Mouse (Mus musculus): ENCODE measurements around the gene Faap20. TPM values are rescaled to one million over a fixed set of nuclear protein-coding genes. Genes with fewer than 3 reads are reported as not detected.
A peak's percentile ranks its signal among the peaks of the same experiment; 100 is the strongest.

Gene Faap20
- total RNA-seq, 2 experiments from 2014 or later, result 24.2 to 24.5 TPM

DNA sequence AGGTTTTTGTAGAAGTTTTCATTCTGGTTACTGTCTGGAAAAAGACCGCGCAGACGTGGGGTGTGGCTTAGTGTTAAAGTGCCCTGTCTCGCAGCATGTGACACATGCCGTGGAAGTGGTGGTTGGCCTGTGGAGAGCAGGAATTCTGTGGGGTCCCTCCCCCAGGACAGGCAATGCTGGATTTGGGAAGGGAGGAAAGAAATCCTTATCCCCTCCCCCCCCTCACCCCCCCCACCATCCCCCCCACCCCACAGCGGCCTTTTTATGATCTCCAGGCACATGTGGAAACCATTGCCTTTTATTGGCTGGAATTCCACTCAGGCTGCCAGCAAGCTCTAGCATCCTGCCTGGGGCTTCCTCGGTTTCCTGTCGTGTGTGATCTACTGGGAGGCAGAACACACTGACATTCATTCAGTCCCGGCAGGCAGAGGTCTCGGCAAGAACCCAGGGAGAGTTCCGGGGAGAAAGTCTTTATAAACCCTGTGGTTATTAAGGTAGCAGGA is 33.5 kb downstream of the Faap20 start:
- no peak for DNase-seq (ENCODE audit: low spot score in 2 of 2)

DNA sequence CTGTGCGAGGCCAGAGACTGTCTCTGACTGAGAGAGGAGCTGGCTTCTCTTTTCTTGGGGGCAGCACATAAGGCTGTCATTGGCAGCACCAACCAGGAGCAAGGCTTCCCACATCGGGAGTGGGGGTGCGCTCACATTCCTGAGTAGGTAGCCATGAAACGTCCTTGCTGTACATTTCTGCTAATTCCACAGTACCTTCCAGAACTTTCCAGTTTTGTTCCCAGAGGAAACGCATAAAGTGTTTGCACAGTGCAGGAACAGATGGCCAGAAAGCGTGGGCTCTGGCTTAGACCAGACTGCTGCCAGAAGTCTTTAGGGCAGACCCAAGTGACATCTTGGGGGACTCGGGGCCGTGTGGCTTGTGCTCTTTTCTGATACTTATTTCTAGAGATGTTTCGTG is 34.0 kb downstream of the Faap20 start:
- no peak for DNase-seq (ENCODE audit: low spot score in 2 of 2)

DNA sequence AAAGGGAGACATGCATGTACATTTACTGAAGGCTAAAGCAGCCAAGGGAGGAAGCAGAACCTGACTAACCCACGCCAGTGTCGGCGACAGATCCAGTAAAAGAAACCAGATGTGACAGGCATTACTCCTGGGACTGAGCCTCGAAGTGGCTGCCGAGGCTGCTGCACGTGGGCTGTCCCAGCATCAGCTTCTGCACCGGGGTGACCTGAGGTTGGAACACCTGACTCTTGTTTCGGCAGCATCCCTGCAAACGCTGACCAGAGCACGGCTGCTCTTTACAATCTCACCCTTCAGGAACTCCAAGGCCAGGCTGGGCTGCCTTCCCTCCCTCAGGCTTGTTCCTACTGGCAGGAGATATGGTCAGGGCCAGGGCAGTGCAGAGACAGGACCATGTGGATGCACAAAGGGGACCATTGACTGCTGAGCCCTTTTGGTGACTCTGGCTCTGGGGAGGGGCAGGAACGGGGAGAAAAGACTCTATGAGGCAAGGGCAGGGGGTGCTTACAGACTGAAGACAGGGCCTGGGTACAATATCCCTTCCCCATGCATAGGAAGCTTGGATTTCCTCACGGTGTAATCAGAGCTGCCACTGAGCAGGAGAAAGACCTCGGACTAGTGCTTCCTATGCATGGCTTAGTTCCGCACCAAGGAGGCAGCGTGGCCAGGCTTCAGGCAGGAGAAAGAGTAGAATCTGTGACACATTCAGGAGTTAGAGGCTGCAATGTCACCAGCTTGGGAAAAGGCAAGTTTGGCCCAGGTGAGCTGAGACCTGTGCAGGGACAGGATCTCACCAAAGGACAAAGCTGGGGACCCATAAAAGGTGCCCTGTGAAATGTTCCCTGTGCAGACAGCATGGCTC is 35.1 kb downstream of the Faap20 start:
- DNase-seq (ENCODE audit: low spot score in 2 of 2), result no peak

DNA sequence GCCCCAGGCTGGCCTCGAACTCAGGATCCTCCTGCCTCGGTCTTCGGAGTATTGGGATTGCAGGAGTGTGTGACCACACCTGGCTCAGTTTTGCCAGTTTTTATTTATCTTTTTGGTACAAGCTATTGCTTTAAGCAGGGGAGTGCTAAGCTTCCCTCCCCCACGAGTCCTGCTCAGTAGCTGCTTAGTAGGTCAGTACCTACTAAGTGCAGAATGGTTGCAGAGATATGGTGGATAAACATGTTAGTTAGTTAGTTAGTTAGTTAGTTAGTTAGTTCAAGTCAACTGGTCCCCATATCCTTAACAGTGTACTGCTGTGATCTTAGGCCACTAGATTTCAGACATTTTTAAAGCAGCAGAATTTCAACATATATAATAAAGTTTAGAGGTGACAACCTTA is 36.5 kb downstream of the Faap20 start:
- DNase-seq (ENCODE audit: low spot score in 2 of 2), result no peak

DNA sequence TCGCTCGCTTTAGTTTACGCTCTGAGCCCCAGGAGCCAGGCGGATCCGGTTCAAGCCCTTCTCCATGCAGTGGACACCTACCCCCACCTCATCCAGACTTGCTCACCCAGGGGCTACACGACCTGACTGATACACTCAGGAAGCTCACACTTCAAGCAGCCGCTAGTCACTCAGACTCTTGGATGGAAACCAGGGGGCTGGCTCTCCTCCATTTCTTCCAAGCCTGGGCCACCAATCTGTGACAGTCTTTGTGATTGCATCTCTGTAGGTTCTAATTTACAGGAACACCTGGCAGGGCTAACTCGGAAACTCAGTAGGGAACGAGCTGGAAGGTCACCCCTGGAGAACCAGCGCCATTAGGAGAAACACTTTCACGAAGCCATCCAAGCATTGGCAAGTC is 38.1 kb downstream of the Faap20 start:
- no peak for DNase-seq (ENCODE audit: low spot score in 2 of 2)

DNA sequence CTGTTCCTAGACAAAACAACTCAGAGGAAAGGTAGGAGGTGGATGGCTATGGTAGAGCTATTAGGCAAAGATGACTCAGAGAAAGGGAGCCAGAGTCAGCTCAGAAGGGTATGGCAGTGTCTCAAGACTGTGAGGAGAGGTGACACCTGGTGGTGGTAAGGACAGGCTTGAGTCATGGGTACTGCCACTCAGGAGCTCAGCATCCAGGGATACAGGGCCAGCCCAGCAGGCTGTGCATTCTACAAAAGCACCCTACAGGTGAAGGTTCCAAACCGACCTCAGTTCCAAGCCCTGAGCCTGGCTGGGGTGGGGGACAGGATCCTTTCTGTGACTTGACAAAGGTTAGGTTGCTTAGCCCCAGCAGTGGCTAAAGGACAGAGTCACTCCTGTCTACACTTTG is 39.0 kb downstream of the Faap20 start:
- no peak for DNase-seq (ENCODE audit: low spot score in 2 of 2)

DNA sequence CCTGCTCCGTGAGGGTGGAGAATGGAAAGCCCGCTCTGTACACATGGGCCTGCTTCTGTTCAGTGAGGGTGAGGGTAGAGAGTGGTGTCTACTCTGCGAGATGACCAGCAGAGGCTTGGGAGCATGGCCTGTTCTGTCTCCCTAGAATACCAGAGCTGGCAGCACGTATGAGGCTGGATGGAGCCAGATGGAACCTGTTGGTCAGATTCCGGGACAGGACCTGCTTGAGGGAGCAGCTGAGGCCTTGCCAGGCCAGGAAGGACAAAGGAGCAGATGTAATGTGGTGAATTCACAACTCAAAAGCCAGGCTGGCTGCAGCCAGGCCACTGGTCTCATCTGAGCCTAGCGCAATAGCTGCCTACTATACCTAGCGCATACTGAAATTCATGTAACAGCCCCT is 40.4 kb downstream of the Faap20 start:
- no peak for DNase-seq (ENCODE audit: low spot score in 2 of 2)

DNA sequence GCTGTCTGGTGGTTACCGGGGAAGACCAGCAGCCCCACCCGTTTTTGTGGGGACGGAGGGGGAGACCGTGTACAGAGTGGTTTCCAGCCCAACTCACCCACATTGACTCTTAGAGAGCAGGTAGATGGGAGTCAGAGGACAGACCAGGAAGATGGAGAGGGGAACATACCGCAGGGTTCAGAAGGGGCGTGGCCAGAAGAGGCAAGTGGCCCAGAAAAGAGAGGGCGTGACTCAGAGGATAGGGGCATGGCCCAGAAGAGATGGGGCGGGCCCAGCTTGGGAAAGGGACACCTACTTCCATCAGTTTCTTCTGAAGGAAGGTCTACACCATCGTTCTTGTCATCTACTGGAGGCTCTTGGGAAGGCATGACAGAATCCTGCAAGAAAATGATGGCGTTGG is 43.3 kb downstream of the Faap20 start:
- DNase-seq (ENCODE audit: low spot score in 2 of 2), result no peak

DNA sequence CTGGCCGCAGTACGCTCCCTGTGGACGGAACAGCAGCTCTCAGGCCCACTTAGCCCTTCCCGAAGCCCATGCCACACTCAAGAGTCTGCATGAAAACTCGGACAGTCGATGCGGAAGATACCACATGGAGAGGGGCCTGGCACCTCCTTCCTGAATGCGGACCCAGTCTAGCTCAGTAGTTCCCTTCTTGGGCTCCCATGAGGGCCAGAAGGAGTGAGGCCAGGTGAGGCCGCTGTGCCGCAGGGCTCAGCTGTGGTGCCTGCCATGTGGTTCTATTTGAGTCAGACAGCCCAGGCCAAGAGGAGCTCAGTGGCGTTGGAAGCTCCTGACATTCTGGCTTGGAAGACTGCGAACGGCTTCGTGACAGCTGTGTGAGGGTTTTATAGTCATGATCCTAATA is 44.8 kb downstream of the Faap20 start:
- DNase-seq (ENCODE audit: low spot score in 2 of 2), result no peak

DNA sequence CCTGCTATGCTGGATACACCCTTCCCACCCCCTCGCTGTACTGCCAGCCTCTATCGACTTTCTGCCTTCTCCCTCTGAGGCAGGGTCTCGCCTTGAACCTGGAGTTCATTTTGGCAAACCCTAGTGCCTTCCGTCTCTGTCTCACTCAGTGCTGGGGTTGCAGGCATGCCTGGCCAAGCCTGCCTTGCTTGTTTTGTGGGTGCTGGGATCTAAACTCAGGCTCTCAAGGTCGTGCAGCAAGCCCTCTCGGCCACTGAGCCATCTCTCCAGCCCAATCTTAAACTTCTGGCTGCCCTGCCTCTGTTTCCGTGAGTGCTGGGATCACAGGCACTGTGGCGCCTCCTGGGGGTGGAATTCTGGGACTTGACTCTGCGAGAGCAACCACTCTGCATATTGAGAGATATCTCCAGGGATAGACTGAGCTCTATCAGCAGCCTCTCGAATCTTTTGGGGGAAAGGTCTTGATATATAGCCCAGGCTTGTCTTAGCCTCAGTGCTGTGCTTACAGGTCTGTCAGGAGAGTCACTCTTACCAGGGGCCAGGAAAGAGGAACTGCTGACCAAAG is 45.5 kb downstream of the Faap20 start:
- no peak for DNase-seq (ENCODE audit: low spot score in 2 of 2)

DNA sequence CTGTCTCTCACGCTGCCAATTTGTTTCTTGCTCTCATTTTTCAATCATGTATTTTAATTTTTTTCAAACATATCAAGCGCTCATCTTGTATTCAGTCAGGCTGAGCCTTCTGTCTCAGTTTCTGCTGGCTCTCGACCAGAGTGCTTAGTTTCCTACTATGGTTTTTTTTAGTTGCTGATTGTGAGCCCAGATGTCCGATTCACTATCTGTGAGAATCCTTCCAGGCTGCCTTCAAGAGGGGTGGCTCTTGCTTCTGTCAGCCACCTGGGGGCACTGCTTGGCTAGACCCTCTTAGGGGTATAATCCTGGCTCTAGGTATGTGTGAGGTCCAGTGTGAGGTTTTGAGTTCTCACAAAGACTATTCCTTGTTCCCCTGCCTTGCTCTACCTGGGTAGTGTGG is 46.4 kb downstream of the Faap20 start:
- peak; percentile 55 to 82 for DNase-seq (ENCODE audit: low spot score in 2 of 2)

DNA sequence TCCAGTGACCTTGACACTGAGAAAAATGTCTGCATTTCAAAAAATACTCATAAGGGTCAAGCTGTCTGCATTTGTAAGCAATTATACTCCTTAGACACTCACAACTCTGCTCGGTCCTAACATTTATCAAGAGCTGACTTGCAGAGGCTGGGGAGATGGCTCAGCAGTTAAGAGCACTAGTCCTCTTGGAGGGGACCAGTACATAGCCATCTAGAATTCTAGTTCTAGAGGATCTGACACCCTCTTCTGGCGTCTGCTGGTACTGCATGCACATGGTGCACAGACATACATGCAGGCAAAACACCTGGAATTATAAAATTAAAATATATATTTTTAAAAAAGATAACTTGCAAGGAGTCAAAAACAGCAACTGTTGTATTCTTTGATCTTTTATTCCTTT is 47.5 kb downstream of the Faap20 start:
- DNase-seq (ENCODE audit: low spot score in 2 of 2), result no peak

DNA sequence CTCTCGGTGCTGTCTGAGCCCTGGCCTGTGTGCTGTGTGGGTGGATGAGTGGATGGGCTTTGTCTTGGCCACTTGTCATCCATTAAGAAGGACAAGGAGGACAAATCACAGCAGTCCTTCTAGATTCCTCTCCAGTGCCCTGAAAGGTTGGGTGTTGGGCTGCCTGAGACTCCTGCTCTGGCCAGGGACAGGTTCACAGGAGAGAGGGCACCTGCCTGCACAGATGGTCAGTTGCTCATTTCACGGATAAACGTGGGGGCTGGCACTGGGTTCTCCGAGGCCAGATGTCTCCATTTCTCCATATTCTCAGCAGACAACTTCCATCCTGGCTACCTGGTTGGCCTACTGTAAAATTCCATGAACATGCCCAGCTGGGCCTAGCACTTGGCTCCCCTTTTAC is 49.2 kb downstream of the Faap20 start:
- DNase-seq (ENCODE audit: low spot score in 2 of 2), result no peak

DNA sequence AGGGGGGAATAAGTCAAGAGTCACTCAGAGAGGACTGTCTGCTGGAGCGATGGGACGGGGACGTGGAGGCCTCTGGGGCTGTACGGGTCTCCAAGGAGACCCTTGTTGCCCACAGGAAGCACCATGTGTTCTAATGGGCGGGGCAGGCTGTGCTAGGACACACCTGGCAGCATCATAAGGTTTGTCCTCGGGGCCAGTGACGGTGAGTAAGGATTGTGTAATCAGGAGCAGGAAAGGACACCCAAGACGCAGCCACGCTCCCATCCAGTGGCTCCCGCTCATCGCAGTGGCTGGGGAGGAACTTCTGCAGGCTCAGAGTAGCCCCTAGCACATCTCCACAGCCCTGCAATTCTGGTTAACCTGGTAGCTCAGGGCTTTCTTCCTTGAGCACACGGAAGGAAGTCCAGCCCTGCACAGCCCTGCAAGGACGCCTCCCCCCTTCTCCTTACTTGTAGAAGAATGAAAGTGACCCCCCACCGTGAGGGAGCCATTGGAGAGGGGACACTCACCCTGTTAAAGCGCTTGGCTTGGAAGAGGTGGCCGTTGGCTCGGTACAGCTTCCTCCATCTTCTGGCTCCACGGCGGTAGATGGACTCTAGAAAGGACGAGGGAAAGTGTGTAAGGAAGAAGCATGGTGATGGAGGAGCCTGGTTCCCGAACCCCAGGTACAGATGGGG is 51.0 kb downstream of the Faap20 start:
- no peak for DNase-seq (ENCODE audit: low spot score in 2 of 2)

DNA sequence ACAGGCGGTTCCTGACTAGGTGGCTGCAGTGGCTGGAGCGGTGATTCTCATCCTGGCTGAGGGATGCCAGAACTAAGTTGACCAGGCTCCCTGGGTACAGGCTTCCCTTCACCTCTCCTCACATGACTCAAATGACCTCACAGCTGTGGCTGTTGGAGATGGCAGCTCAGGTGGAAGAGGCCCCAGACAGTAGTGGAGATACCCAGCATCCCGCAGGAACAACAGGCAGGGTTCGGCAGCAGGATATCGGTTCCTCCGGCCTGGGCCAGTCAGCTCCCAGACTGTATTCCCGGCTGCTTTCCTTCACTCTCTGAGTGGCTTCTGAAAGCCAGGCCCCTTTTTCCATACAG is 51.5 kb downstream of the Faap20 start:
- no peak for DNase-seq (ENCODE audit: low spot score in 2 of 2)

DNA sequence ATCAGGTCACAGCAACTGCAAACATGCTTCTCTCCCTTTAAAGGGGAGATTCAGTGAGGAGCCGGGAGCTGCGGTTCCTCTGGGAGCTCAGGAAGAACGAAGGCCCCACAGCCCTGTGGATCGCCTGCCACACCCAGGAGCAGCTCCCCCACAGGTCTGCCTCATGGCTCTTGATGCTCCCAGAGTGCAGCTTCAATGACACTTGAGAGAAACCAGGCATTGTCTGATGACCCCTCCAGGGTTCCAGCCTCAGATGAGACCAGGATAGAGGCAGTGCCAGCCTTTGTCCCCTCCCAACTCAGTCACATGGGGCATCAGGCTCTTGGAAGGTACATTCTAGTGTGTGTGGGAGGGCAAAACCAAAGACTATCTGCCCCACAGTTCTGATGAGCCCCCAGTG is 52.4 kb downstream of the Faap20 start:
- DNase-seq (ENCODE audit: low spot score in 2 of 2), result no peak

DNA sequence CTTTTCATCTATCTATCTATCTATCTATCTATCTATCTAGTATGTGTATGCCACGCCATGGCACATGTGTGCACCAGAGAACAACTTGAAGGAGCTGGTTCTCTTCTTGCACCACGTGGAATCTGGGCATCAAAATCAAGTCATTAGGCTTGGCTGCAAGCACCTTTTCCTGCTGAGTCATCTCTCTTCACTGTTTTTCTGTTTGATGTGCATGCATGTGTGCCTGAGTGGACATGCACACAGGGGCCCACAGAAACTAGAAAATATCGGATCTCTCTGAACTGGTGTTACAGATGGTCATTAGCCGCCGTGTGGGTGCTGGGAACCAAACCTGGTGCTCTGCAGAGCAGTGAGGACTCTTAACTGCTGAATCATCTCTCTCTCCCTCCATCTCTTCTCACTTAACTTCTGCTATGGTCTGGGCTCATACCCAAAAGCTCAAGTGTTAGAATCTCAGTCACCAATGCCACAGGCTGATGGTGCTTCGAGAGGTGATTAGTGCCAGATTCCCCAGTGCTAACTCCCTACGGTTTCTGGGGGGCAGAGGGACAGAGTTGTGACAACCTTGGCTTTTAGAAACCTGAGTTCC is 55.0 kb downstream of the Faap20 start:
- DNase-seq (ENCODE audit: low spot score in 2 of 2), result no peak

DNA sequence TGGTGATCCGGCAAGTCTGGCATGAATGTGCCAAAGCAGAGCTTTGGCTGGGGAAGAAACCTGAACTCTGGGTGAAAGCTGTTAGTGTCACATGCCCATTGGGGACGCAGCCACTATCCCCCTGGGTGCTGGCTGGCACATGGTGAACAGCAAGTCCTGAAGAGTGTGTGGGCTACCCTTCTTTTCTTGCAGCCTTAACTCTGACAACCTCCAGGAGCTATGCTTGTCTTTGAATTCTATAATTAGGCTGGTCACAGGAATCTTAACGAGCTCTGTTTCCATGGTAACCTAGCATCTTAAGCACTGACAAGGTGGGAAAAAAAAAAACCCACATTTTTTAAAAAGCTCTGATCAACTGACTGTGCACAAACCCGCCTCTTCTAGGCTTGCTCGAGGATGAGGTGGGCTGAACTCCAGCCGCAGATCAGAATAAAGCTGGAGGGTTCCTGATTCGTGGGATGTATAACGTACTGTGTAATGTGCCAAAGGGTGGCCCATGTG is 56.0 kb downstream of the Faap20 start:
- DNase-seq (ENCODE audit: low spot score in 2 of 2), result peak in 1 of 2 experiments; percentile 59
